ENCODE assay signal across 8 mouse cellular contexts in the genomic region with DNA sequence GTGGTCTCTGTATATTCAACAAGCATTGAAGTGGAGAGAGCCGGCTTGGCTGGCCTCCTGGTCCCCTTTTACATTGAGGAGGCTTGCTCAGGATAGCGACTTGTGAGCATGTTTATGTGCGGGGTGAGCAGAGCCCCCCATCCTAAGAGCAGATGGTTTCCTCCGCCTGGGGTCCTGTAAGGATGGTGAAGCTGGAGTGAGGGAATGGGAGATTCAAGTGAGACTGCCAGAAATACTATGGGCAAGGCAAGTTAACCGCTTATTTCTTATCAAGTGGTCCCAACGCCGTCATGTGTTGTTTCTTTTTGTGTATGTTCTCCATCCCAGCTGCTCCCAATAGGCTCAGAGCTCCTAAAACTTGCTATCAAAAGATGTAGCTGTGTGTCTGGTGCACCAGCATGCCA.
DNase-seq lines count a peak whose midpoint lies in the region; ATAC-seq and TF ChIP-seq lines count a peak whose summit lies in the region.

No protein-coding gene starts in this region.

- peak overlapping the region; percentile 97 for H3K4me3 ChIP-seq in cerebellum, adult 2 months (replicated peaks; ENCODE audit: insufficient read depth, low read depth, low read length)
- peak overlapping the region; percentile 56 for H3K4me3 ChIP-seq in heart, postnatal 0 days (ENCODE audit: low read depth, low read length)
- H3K4me3 ChIP-seq in liver, embryonic 16.5 days (ENCODE audit: low read depth, low read length) = peak overlapping the region; percentile 72

- no peaks in the 10 kb centered on the region for H3K27me3 ChIP-seq in cerebellum, adult 2 months (ENCODE audit: control insufficient read depth, insufficient read depth, low read length)
- H3K27me3 ChIP-seq in heart, postnatal 0 days (ENCODE audit: control insufficient read depth, insufficient read depth, low read length) = no peaks in the 10 kb centered on the region
- H3K27me3 ChIP-seq in liver, embryonic 16.5 days (ENCODE audit: control insufficient read depth, insufficient read depth, low read depth, low read length) = peaks cover 27% of the 10 kb centered on the region

- no peaks in the 10 kb centered on the region for H3K36me3 ChIP-seq in heart, postnatal 0 days (replicated peaks; ENCODE audit: control insufficient read depth, insufficient read depth, low read length)
- no peaks in the 10 kb centered on the region for H3K36me3 ChIP-seq in liver, embryonic 16.5 days (ENCODE audit: control insufficient read depth, insufficient read depth)

- no peak overlapping the region for H3K27ac ChIP-seq in cerebellum, adult 2 months (ENCODE audit: insufficient read depth, low read length)
- H3K27ac ChIP-seq in heart, postnatal 0 days (ENCODE audit: low read depth) = peak overlapping the region; percentile 91
- H3K27ac ChIP-seq in liver, embryonic 16.5 days (ENCODE audit: low read length) = peak overlapping the region; percentile 96

- TF ChIP-seq EP300 in heart, postnatal 0 days (IDR thresholded peaks at IDR 0.05; ENCODE audit: low read depth) = no peak

- TF ChIP-seq CTCF in cerebellum, adult 2 months (IDR thresholded peaks at IDR 0.05; ENCODE audit: borderline replicate concordance, insufficient read depth, low read depth, low read length) = no peak
- no peak for TF ChIP-seq CTCF in heart, postnatal 0 days (IDR thresholded peaks at IDR 0.05; ENCODE audit: low read depth)

- H3K9me3 ChIP-seq in heart, postnatal 0 days (replicated peaks; ENCODE audit: control insufficient read depth, low read length) = no peaks in the 10 kb centered on the region
- H3K9me3 ChIP-seq in liver, embryonic 16.5 days (replicated peaks; ENCODE audit: control insufficient read depth, low read length) = no peaks in the 10 kb centered on the region

- 9% methylated on average over 7 of the region's 7 CpGs for WGBS in cerebellum, adult 2 months
- 13% methylated on average over 7 of the region's 7 CpGs for WGBS in heart, postnatal 0 days
- 16% methylated on average over 7 of the region's 7 CpGs for WGBS in liver, embryonic 16.5 days (ENCODE audit: insufficient replicate concordance)

- peak overlapping the region; percentile 85 for H3K4me2 ChIP-seq in heart, postnatal 0 days (ENCODE audit: low read depth, low read length)
- peak overlapping the region; percentile 70 for H3K4me2 ChIP-seq in liver, embryonic 16.5 days (ENCODE audit: low read depth, low read length)

- TF ChIP-seq POLR2A in cerebellum, adult 2 months (IDR thresholded peaks at IDR 0.05; ENCODE audit: borderline replicate concordance, insufficient read depth, low read length) = no peak

- 0 out of 2 replicates have a peak overlapping the region, but pooled peaks have one; percentile 29 for H3K9ac ChIP-seq in heart, postnatal 0 days (replicated peaks; ENCODE audit: low read depth, low read length)
- H3K9ac ChIP-seq in liver, embryonic 16.5 days (ENCODE audit: low read depth, low read length) = peak overlapping the region; percentile 76

- peak; percentile 31 for DNase-seq in left cerebral cortex, postnatal 4 days
- DNase-seq in left cerebral cortex, postnatal 10 days (ENCODE audit: extremely low spot score in 1 of 2, low spot score in 2 of 2) = no peak
- peak; percentile 37 to 41 for DNase-seq in cerebellum, adult 2 months
- no peak for DNase-seq in heart, postnatal 0 days (ENCODE audit: low spot score)
- DNase-seq in gastrocnemius, postnatal 14 days = no peak
- no peak for DNase-seq in layer of hippocampus, adult 8-10 months (ENCODE audit: low spot score in 2 of 2)
- no peak for DNase-seq in left cerebral cortex, postnatal 14 days (ENCODE audit: low spot score in 2 of 2)

- intact Hi-C loops in left cerebral cortex, postnatal 4 days (cut with DNase I) = loop anchor here (2.0 kb wide), 1 partner anchor 175 kb away; a partner anchor contains a TSS
- intact Hi-C loops in left cerebral cortex, postnatal 10 days (cut with DNase I) = loop anchor here (2.0 to 5.0 kb wide), 2 partner anchors 156 to 325 kb away; no protein-coding TSS in a partner anchor
- intact Hi-C loops in gastrocnemius, postnatal 14 days (cut with DNase I; ENCODE audit: low total_unique reads) = loop anchor here (2.0 kb wide), 1 partner anchor 175 kb away; a partner anchor contains a TSS
- intact Hi-C loops in left cerebral cortex, postnatal 14 days (cut with DNase I) = loop anchor here (5.0 kb wide), 3 partner anchors 174 to 341 kb away; no protein-coding TSS in a partner anchor

- no peak for ATAC-seq in heart, postnatal 0 days (ENCODE audit: insufficient read depth, low read depth)
- ATAC-seq in liver, embryonic 16.5 days (ENCODE audit: low read depth) = no peak

- peaks cover 20% of the 10 kb centered on the region for H3K4me1 ChIP-seq in cerebellum, adult 2 months (ENCODE audit: control insufficient read depth, insufficient read depth, low read length)
- H3K4me1 ChIP-seq in heart, postnatal 0 days (ENCODE audit: control insufficient read depth, insufficient read depth) = peaks cover 36% of the 10 kb centered on the region
- peaks cover 19% of the 10 kb centered on the region for H3K4me1 ChIP-seq in liver, embryonic 16.5 days (ENCODE audit: control insufficient read depth, low read depth, low read length)

Comparison
In these comparisons a context has a peak if more than half of its experiments do, and no peak if none do; other contexts are left out.
1. DNase-seq: peak in left cerebral cortex, postnatal 4 days (single experiment) and cerebellum, adult 2 months (2 of 2); none in left cerebral cortex, postnatal 10 days (0 of 2), heart, postnatal 0 days (single experiment), gastrocnemius, postnatal 14 days (single experiment), layer of hippocampus, adult 8-10 months (0 of 2) and left cerebral cortex, postnatal 14 days (0 of 2).
2. Peak in every context shown above with its lines, with median percentiles within 50 percentile points of each other: H3K4me3 ChIP-seq.